Mouse (Mus musculus): ENCODE results near the gene Gm3099. TPM values are rescaled to one million over a fixed set of nuclear protein-coding genes. Genes with fewer than 3 reads are reported as not detected.
"Not testable (repeated sequence)": the region's sequence is repeated elsewhere in the genome, so short reads cannot be mapped to it uniquely, and the experiment has no call there.

Gene Gm3099
- not detected for total RNA-seq (2021)

DNA sequence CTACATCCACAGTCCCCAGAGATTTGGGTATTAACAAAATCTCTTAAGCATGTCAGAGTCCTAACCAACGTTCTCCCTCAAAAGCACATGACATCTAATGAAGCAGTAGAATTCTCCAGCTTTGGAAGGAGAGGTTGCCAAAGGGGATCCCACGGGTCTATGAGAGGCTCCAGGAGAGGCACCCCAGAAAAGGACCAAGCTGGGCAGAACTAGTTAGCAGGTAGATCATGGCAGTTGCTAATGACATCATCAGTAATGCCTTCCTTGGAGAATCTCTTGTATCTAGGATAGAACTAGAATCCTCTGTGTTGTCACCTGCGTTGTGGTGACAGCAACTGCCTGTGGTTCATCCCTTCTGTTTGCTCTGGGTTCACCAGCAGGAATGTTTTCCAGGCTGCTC, at the start of gene Gm3099:
Gm3099 (plus strand) TSS at position 301 of the 400 bp plus-strand sequence.
- not testable (repeated sequence) for DNase-seq (ENCODE audit: extremely low spot score in 1 of 2, low spot score in 1 of 2)

DNA sequence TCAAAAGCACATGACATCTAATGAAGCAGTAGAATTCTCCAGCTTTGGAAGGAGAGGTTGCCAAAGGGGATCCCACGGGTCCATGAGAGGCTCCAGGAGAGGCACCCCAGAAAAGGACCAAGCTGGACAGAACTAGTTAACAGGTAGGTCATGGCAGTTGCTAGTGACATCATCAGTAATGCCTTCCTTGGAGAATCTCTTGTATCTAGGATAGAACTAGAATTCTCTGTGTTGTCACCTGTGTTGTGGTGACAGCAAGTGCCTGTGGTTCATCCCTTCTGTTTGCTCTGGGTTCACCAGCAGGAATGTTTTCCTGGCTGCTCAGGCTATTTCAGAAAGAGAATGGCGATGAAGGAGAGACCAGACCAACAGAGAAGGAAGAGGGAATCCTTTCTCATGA, 34.9 kb upstream of the Gm3099 start, which contains the start of gene Gm3095:
Gm3095 (plus strand) TSS at position 301 of the 400 bp plus-strand sequence.
- DNase-seq (ENCODE audit: extremely low spot score in 1 of 2, low spot score in 1 of 2) = not testable (repeated sequence)

DNA sequence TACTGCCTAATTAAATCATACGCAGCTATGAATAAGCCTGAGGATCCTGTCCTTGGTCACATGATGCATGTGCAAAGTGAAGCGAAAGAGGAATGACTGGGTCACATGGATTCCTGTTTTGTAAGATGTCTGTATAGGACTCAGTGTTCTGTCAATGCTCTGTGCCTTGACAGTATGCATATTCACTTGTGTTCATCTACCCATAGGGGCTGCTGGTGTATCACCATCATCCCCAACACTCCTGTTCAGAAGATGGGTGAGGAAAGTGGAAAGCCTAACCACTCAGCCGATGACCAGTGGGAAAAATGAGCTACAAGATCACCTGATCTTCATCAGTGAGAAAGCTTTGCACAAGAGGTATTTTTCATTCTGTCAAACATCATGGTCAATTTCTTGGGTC, 25.4 kb downstream of the Gm3099 start, which contains the start of gene Gm5796:
Gm5796 (plus strand) TSS at position 301 of the 400 bp plus-strand sequence.
- not testable (repeated sequence) for DNase-seq (ENCODE audit: extremely low spot score in 1 of 2, low spot score in 1 of 2)

Other genes starting within 250 kb of the Gm3099 start
- 1 to 10 TPM in 1 of 2 experiments, under 1 TPM in 1; 0.94 to 1.6 TPM for gene Gm3002, start 188.3 kb upstream of the Gm3099 start, total RNA-seq (2021)
- gene Gm3033, start 152.1 kb upstream of the Gm3099 start, total RNA-seq (2021) = not detected
- under 1 TPM in 1 of 2 experiments, not detected in 1; 0.21 TPM for gene Gm2916, start 114.2 kb upstream of the Gm3099 start, total RNA-seq (2021)
- gene Gm3029, start 66.6 kb upstream of the Gm3099 start, total RNA-seq (2021) = not detected
- under 1 TPM in 1 of 2 experiments, not detected in 1; 0.38 TPM for gene Gm3095, start 34.8 kb upstream of the Gm3099 start, total RNA-seq (2021)
- gene Gm5796, start 25.5 kb downstream of the Gm3099 start, total RNA-seq (2021) = 1 to 10 TPM; 3.3 to 4.1 TPM
- gene Gm3115, start 85.7 kb downstream of the Gm3099 start, total RNA-seq (2021) = under 1 TPM in 1 of 2 experiments, not detected in 1; 0.62 TPM
- 10 to 100 TPM in 1 of 2 experiments, 1 to 10 TPM in 1; 4.4 to 10.4 TPM for gene Gm8108, start 112.1 kb downstream of the Gm3099 start, total RNA-seq (2021)
- gene Gm3127, start 166.6 kb downstream of the Gm3099 start, total RNA-seq (2021) = not detected
- 1 to 10 TPM in 1 of 2 experiments, under 1 TPM in 1; 0.66 to 1.0 TPM for gene Gm2974, start 184.2 kb downstream of the Gm3099 start, total RNA-seq (2021)

Measured in layer of hippocampus, postnatal 25 days (tissue).